Mouse (Mus musculus) heart, adult 2 months (tissue): ENCODE results near the gene Trpm3.

Source experiments
- CTCF ChIP-seq: fragments of 200-600 bp; IDR thresholded peaks from 2 replicates; pipeline ENCODE4 v1.8.1; 2022; ENCODE audit warnings: antibody characterized with exemption, mild to moderate bottlenecking, moderate library complexity
- EP300 ChIP-seq: fragments of 200-500 bp; IDR thresholded peaks from 2 replicates; pipeline ENCODE4 v1.6.1; 2011; ENCODE audit warnings: low read depth, low read length, control low read depth; ENCODE audit not compliant: insufficient read depth
- POLR2A ChIP-seq: fragments of 200-500 bp; IDR thresholded peaks from 2 replicates; pipeline ENCODE4 v1.6.1; 2011; ENCODE audit warnings: mild to moderate bottlenecking, low read depth, low read length, control low read depth; ENCODE audit not compliant: insufficient read depth

DNA sequence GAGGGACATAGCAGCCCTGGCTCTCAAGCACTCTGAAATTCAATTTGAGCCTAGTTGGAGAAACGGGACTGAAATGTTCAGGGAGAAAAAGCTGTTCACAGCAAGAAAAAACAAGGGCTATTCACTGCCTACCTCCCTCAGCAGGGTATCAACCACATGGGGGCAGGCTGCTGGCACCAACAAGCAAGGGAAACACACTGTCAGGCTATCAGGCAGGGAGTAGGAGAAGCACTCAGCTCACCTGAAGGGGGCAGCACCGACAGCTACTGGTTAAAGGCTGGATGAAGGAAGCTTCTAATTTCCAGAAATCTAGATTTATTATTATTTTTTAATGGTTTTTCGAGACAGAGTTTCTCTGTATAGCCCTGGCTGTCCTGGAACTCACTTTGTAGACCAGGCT, 876.7 kb downstream of the Trpm3 start:
- TF ChIP-seq CTCF (peak; percentile 82), EP300 (peak; percentile 77), POLR2A (no peak)
